Mouse (Mus musculus) hindbrain, embryonic 16.5 days (tissue): ENCODE measurements at regions not wholly inside any gene's neighbourhood (a gene's known extent, or its start where the extent isn't known, plus 50 kb on each side); places are given as distances from the start of the nearest gene placed in this dataset.
"Not testable (repeated sequence)": the region's sequence is repeated elsewhere in the genome, so short reads cannot be mapped to it uniquely, and the experiment has no call there.

ENCODE experiments used
- ATAC-seq: fragments of 200-750 bp; cut with Nextera tagmentation; 2 replicates; pipeline ENCODE4 v1.8.0; 2017; ENCODE audit warnings: moderate TSS enrichment, moderate library complexity
- H3K27ac ChIP-seq: fragments of 300-500 bp; sonication (generic); 2 replicates; pipeline ENCODE4 v1.5.1; 2014; ENCODE audit warnings: low read depth, mild to moderate bottlenecking, control low read depth, low read length, moderate library complexity
- H3K27me3 ChIP-seq: fragments of 300-500 bp; sonication (generic); replicated peaks from 2 replicates; pipeline ENCODE4 v1.6.1; 2014; ENCODE audit warnings: low read length; ENCODE audit not compliant: control insufficient read depth, insufficient read depth
- H3K36me3 ChIP-seq: fragments of 300-500 bp; sonication (generic); 2 replicates; pipeline ENCODE4 v1.6.1; 2014; ENCODE audit warnings: mild to moderate bottlenecking, low read length, moderate library complexity, mixed read lengths; ENCODE audit not compliant: control insufficient read depth, insufficient read depth
- H3K4me1 ChIP-seq: fragments of 300-500 bp; sonication (generic); 2 replicates; pipeline ENCODE4 v1.6.1; 2014; ENCODE audit warnings: low read depth, low read length; ENCODE audit not compliant: control insufficient read depth, insufficient read depth
- H3K4me2 ChIP-seq: fragments of 300-500 bp; sonication (generic); 2 replicates; pipeline ENCODE4 v1.6.1; 2014; ENCODE audit warnings: mild to moderate bottlenecking, low read length, control low read depth, moderate library complexity
- H3K4me3 ChIP-seq: fragments of 300-500 bp; sonication (generic); 2 replicates; pipeline ENCODE4 v1.5.1; 2014; ENCODE audit warnings: mild to moderate bottlenecking, low read length, control low read depth, moderate library complexity
- H3K9ac ChIP-seq: fragments of 300-500 bp; sonication (generic); 2 replicates; pipeline ENCODE4 v1.6.1; 2014; ENCODE audit warnings: low read depth, mild to moderate bottlenecking, control low read depth, low read length, moderate library complexity
- H3K9me3 ChIP-seq: fragments of 300-500 bp; sonication (generic); 2 replicates; pipeline ENCODE4 v1.6.1; 2014; ENCODE audit warnings: mild to moderate bottlenecking, low read length, moderate library complexity; ENCODE audit not compliant: control insufficient read depth
- WGBS: fragments of 180-500 bp; shearing (Covaris S2); extraction: QIAGEN DNeasy Blood & Tissue Kit; methylation state at CpG from one replicate; pipeline ENCODE4 v1.1.7; 2014; 5-methylcytosine and 5-hydroxymethylcytosine counted together

DNA sequence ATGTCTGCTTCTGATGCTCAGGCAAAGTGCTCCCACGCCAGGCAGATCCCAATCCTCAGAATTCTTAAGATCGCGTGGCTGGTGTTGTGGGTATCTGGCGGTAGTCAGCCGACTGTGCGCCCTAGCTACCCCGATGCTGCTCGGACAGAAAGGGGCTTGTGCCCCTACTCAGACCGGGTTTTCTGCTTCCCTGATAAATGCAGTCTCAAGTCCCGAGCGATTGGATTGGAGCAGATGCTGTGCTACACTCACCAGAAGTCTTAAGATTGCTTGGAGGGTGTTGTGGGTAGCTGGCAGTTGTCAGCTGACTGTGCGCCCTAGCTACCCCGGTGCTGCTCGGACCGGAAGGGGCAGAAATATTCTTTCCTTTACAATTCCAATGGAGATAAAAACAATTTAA lies 99.3 kb downstream of the Gm7489 start:
- not testable (repeated sequence) for H3K4me1 ChIP-seq, H3K9ac ChIP-seq, ATAC-seq

DNA sequence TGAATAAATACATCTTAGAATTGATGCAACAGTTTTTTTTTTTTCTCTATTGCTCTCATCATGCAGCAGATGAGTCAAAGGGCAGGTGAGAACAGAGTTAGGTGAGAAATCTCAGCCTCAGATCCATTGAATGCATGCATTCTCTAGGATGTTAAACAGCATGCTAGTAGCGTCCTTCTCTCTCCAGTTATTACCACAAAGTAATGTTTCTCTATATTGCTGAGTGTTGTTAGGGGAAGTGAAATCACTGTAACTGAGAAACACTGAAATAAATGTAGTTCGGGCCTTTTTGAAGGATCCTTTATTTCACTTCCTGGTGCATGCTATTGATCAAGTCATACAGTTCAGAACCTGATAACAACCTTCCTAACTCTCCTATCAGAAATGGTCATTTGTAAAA lies 105.2 kb downstream of the Gm7489 start:
- 84% methylated on average over 2 of the region's 2 CpGs for WGBS
- H3K27ac ChIP-seq = no peak overlapping the region
- H3K4me1 ChIP-seq = no peaks in the 10 kb centered on the region
- no peaks in the 10 kb centered on the region for H3K36me3 ChIP-seq
- H3K4me3 ChIP-seq = no peak overlapping the region
- ATAC-seq = no peak
- H3K9ac ChIP-seq = no peak overlapping the region
- no peaks in the 10 kb centered on the region for H3K27me3 ChIP-seq
- H3K9me3 ChIP-seq = no peaks in the 10 kb centered on the region
- no peak overlapping the region for H3K4me2 ChIP-seq

More for the DNA sequence above, 99.3 kb downstream of the Gm7489 start:
- H3K36me3 ChIP-seq, H3K4me3 ChIP-seq, H3K9me3 ChIP-seq, H3K4me2 ChIP-seq, H3K27me3 ChIP-seq, H3K27ac ChIP-seq: not testable (repeated sequence)
- WGBS = 91% methylated on average over 15 of the region's 15 CpGs

DNA sequence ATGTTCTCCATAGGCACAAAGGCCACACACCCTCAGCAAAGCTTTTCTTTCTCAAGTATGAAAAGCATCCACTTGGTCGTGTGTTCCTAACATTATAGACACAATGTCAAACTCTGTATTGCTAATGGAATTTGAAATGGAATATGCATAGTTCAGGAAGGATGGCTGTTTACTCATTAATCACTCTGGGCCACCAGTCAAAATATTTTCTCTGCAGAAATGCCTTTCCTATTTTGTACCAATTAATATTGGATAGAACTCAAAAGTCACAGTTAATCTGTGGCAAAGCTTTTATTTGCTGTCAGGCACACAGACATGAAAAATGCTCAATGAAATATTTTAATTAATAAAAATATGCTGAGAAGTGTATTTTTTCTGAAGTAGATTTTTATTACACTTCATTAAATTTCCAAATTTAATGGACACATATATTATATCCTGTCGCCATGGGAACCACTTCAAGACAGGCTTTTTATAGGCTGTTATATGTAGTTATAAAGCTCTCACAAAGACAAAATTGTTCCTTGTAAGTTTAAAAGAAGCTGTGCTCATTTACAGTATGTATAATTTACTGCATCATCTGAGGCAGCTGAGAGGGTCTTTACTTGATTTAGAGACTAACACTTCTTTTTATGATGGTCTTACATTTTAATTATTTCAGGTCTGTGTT lies 110.6 kb downstream of the Gm7489 start:
- Histone ChIP-seq H3K27ac (no peak overlapping the region), H3K4me2 (no peak overlapping the region), H3K4me1 (no peaks in the 10 kb centered on the region), H3K9me3 (no peaks in the 10 kb centered on the region), H3K27me3 (no peaks in the 10 kb centered on the region), H3K36me3 (no peaks in the 10 kb centered on the region), H3K4me3 (no peak overlapping the region), H3K9ac (no peak overlapping the region)
- WGBS = 59% methylated on average over 2 of the region's 2 CpGs
- ATAC-seq = no peak

DNA sequence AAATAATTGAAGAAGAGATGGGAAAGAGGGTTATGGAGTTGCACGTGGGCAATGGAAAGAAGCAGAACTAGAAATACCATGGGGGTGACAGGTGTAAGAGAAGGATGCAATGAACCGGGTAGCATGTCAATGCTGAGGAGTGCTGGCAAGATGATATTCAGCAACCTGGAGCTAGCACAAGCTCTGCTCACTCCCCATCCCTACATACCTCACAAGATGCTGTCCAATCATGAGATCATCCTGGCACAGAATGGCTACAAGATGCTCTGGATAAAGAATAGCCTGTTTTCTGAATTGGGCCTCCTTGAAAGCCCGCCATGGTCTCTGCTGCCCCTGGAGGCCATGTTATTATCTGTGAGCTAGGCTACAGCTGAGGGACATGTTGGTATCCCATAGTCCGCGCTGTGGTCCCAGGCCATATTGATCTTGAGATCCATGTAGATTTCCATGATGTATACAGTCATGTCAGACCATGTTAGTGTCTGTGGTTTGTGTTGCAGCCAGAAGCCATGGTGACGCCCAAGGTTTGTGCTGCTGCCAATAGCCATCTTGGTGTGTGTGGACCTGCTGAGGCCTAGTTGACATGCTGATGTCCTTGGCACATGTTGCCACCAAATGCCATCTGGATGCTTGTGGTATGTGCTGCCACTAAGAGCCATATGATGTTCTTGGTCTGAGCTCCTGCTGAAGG lies 114.0 kb downstream of the Gm7489 start:
- Histone ChIP-seq H3K36me3 (no peaks in the 10 kb centered on the region), H3K9ac (no peak overlapping the region), H3K9me3 (no peaks in the 10 kb centered on the region), H3K27ac (no peak overlapping the region), H3K4me1 (no peaks in the 10 kb centered on the region), H3K4me2 (no peak overlapping the region), H3K27me3 (no peaks in the 10 kb centered on the region), H3K4me3 (no peak overlapping the region)
- WGBS = 93% methylated on average over 6 of the region's 6 CpGs
- ATAC-seq = no peak

- H3K9me3 ChIP-seq = no peaks in the 10 kb centered on the region
- H3K27ac ChIP-seq = no peak overlapping the region
- no peak for ATAC-seq
- 92% methylated on average over 5 of the region's 5 CpGs for WGBS
- no peak overlapping the region for H3K4me3 ChIP-seq
- no peak overlapping the region for H3K9ac ChIP-seq
- H3K36me3 ChIP-seq = no peaks in the 10 kb centered on the region
- no peaks in the 10 kb centered on the region for H3K4me1 ChIP-seq
- H3K27me3 ChIP-seq = no peaks in the 10 kb centered on the region
- no peak overlapping the region for H3K4me2 ChIP-seq
These were observed 149.1 kb downstream of the Gm7489 start for GRCm38 (mm10) chr15:54033756-54034155.

GRCm38 (mm10) chr15:54050711-54051110 lies 166.0 kb downstream of the Gm7489 start:
- Histone ChIP-seq H3K36me3 (no peaks in the 10 kb centered on the region), H3K9ac (no peak overlapping the region), H3K4me1 (no peaks in the 10 kb centered on the region), H3K9me3 (no peaks in the 10 kb centered on the region), H3K4me3 (no peak overlapping the region), H3K4me2 (no peak overlapping the region), H3K27ac (no peak overlapping the region), H3K27me3 (no peaks in the 10 kb centered on the region)
- no peak for ATAC-seq
- WGBS = 87% methylated on average over 2 of the region's 2 CpGs

GRCm38 (mm10) chr15:54070005-54070634 lies 185.4 kb downstream of the Gm7489 start:
- 39% methylated on average over 9 of the region's 9 CpGs for WGBS
- no peak overlapping the region for H3K4me2 ChIP-seq
- no peak overlapping the region for H3K9ac ChIP-seq
- H3K27ac ChIP-seq = no peak overlapping the region
- peak; percentile 84 for ATAC-seq
- H3K4me3 ChIP-seq = no peak overlapping the region
- no peaks in the 10 kb centered on the region for H3K4me1 ChIP-seq
- H3K27me3 ChIP-seq = no peaks in the 10 kb centered on the region
- no peaks in the 10 kb centered on the region for H3K9me3 ChIP-seq
- H3K36me3 ChIP-seq = no peaks in the 10 kb centered on the region

- 82% methylated on average over 8 of the region's 8 CpGs for WGBS
- ATAC-seq = no peak
- H3K9me3 ChIP-seq = no peaks in the 10 kb centered on the region
- H3K4me3 ChIP-seq = no peak overlapping the region
- no peak overlapping the region for H3K9ac ChIP-seq
- H3K36me3 ChIP-seq = no peaks in the 10 kb centered on the region
- no peaks in the 10 kb centered on the region for H3K4me1 ChIP-seq
- H3K27ac ChIP-seq = no peak overlapping the region
- no peaks in the 10 kb centered on the region for H3K27me3 ChIP-seq
- H3K4me2 ChIP-seq = no peak overlapping the region
These were observed 187.0 kb downstream of the Gm7489 start for GRCm38 (mm10) chr15:54071732-54072131.

DNA sequence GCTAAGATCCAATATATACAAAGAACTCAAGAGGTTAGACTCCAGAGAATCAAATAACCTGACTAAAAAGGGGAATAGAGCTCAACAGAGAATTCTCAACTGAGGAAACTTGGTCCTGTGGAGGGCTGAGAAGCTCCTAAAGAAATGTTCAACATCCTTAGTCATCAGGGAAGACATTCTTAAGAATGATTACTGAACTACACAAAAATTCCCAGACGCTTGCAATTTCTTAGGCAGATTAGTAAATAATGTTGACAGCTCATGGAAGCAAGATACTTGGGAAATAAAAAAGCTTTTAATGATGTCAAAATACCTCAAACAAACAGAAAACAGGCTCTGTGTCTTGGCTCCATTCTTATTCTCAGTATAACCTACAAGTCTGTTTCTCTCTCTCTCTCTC lies 206.6 kb downstream of the Gm7489 start:
- Histone ChIP-seq H3K9me3 (no peaks in the 10 kb centered on the region), H3K9ac (no peak overlapping the region), H3K4me1 (no peaks in the 10 kb centered on the region), H3K27ac (no peak overlapping the region), H3K36me3 (no peaks in the 10 kb centered on the region), H3K27me3 (no peaks in the 10 kb centered on the region), H3K4me2 (no peak overlapping the region), H3K4me3 (no peak overlapping the region)
- WGBS = 96% methylated on average over 1 of the region's 1 CpGs
- ATAC-seq = no peak
